Mouse (Mus musculus) spleen, adult 2 months (tissue): ENCODE measurements around the gene Fbxo46.

Experiments
- CTCF ChIP-seq: fragments of 200-500 bp; IDR thresholded peaks from 2 replicates; pipeline ENCODE4 v1.5.1; 2011; ENCODE audit warnings: mild to moderate bottlenecking, inconsistent platforms; ENCODE audit not compliant: insufficient read depth, insufficient read length, insufficient replicate concordance; ENCODE audit errors: extremely low read depth
- POLR2A ChIP-seq: fragments of 200-500 bp; IDR thresholded peaks from 2 replicates; pipeline ENCODE4 v1.6.1; 2011; ENCODE audit warnings: low read depth, low read length, inconsistent platforms

GRCm38 (mm10) chr7:19159411-19159810 is 39.8 kb downstream of the Fbxo46 start:
- TF ChIP-seq POLR2A (no peak), CTCF (no peak)
